Mouse (Mus musculus): ENCODE measurements around the gene Cers3. TPM values are rescaled to one million over a fixed set of nuclear protein-coding genes. Genes with fewer than 3 reads are reported as not detected.

The Cers3 gene
- total RNA-seq, 1 experiment: 0.31 TPM

GRCm38 (mm10) chr7:66830803-66831202 lies 87.5 kb downstream of the Cers3 start:
- no peak overlapping the region for H3K4me3 ChIP-seq (ENCODE audit: insufficient read depth in 1 of 2, low read depth in 1 of 2, low read length in 2 of 2, poor library complexity in 1 of 2, severe bottlenecking in 1 of 2)
- H3K9ac ChIP-seq (ENCODE audit: insufficient read depth, low read depth, low read length, poor library complexity, severe bottlenecking): no peak overlapping the region
- no peak overlapping the region for H3K27ac ChIP-seq (ENCODE audit: insufficient read depth, low read depth, low read length, poor library complexity, severe bottlenecking)
- H3K36me3 ChIP-seq (ENCODE audit: control insufficient read depth, insufficient read depth, low read length, poor library complexity, severe bottlenecking): no peaks in the 10 kb centered on the region
- in situ Hi-C loops (cut with MboI; ENCODE audit: low sequenced_read_pairs in 2 of 2, unreplicated experiment in 2 of 2): loop anchor here (25.0 kb wide), 2 partner anchors 381 to 806 kb away; partner anchors contain the start of genes Lrrc28 (in 1 of the 2), Lysmd4 (in 1 of the 2) and Ttc23 (in 1 of the 2)
- no peak for TF ChIP-seq CHD2 (IDR thresholded peaks at IDR 0.05; ENCODE audit: low read depth, low read length)
- no peak for TF ChIP-seq ZNF384 (IDR thresholded peaks at IDR 0.05; ENCODE audit: low read depth, low read length)
- TF ChIP-seq ZC3H11A (IDR thresholded peaks at IDR 0.05; ENCODE audit: borderline replicate concordance, low read depth, low read length): no peak
- TF ChIP-seq HCFC1 (IDR thresholded peaks at IDR 0.05; ENCODE audit: borderline replicate concordance, insufficient read depth, low read length): no peak
- TF ChIP-seq MAFK (IDR thresholded peaks at IDR 0.05; ENCODE audit: insufficient read depth, low read depth, low read length): no peak
- H3K4me1 ChIP-seq (ENCODE audit: control insufficient read depth in 2 of 2, insufficient read depth in 2 of 2, low read length in 2 of 2, poor library complexity in 1 of 2): no peaks in the 10 kb centered on the region
- H3K9me3 ChIP-seq (ENCODE audit: control insufficient read depth, insufficient read depth, low read depth, low read length): no peaks in the 10 kb centered on the region
- no peak for DNase-seq (ENCODE audit: low read depth, low spot score)

GRCm38 (mm10) chr7:66831295-66831694 lies 88.0 kb downstream of the Cers3 start:
- H3K27ac ChIP-seq (ENCODE audit: insufficient read depth, low read depth, low read length, poor library complexity, severe bottlenecking): no peak overlapping the region
- H3K4me1 ChIP-seq (ENCODE audit: control insufficient read depth in 2 of 2, insufficient read depth in 2 of 2, low read length in 2 of 2, poor library complexity in 1 of 2): no peaks in the 10 kb centered on the region
- no peak for DNase-seq (ENCODE audit: low read depth, low spot score)
- H3K4me3 ChIP-seq (ENCODE audit: insufficient read depth in 1 of 2, low read depth in 1 of 2, low read length in 2 of 2, poor library complexity in 1 of 2, severe bottlenecking in 1 of 2): no peak overlapping the region
- no peak for TF ChIP-seq HCFC1 (IDR thresholded peaks at IDR 0.05; ENCODE audit: borderline replicate concordance, insufficient read depth, low read length)
- no peak for TF ChIP-seq CHD2 (IDR thresholded peaks at IDR 0.05; ENCODE audit: low read depth, low read length)
- in situ Hi-C loops (cut with MboI; ENCODE audit: low sequenced_read_pairs in 2 of 2, unreplicated experiment in 2 of 2): loop anchor here (25.0 kb wide), 2 partner anchors 381 to 806 kb away; partner anchors contain the start of genes Lrrc28 (in 1 of the 2), Lysmd4 (in 1 of the 2) and Ttc23 (in 1 of the 2)
- H3K36me3 ChIP-seq (ENCODE audit: control insufficient read depth, insufficient read depth, low read length, poor library complexity, severe bottlenecking): no peaks in the 10 kb centered on the region
- no peak overlapping the region for H3K9ac ChIP-seq (ENCODE audit: insufficient read depth, low read depth, low read length, poor library complexity, severe bottlenecking)
- H3K9me3 ChIP-seq (ENCODE audit: control insufficient read depth, insufficient read depth, low read depth, low read length): no peaks in the 10 kb centered on the region

GRCm38 (mm10) chr7:66839463-66840007 lies 96.2 kb downstream of the Cers3 start, which contains the start of gene Adamts17:
Adamts17 (plus strand) TSS chr7:66839735.
- Histone ChIP-seq H3K9ac (ENCODE audit: insufficient read depth, low read depth, low read length, poor library complexity, severe bottlenecking) (peak within 1 kb of the TSS; percentile 22), H3K4me1 (ENCODE audit: control insufficient read depth in 2 of 2, insufficient read depth in 2 of 2, low read length in 2 of 2, poor library complexity in 1 of 2) (no peaks in the 10 kb centered on the region), H3K36me3 (ENCODE audit: control insufficient read depth, insufficient read depth, low read length, poor library complexity, severe bottlenecking) (no peaks in the 10 kb centered on the region; the same call in 1 of the 2 replicates), H3K9me3 (ENCODE audit: control insufficient read depth, insufficient read depth, low read depth, low read length) (no peaks in the 10 kb centered on the region), H3K4me3 (ENCODE audit: insufficient read depth in 1 of 2, low read depth in 1 of 2, low read length in 2 of 2, poor library complexity in 1 of 2, severe bottlenecking in 1 of 2) (peak within 1 kb of the TSS; percentile 61 to 65), H3K27ac (ENCODE audit: insufficient read depth, low read depth, low read length, poor library complexity, severe bottlenecking) (no peak within 1 kb of the TSS)
- no peak for TF ChIP-seq MAFK (IDR thresholded peaks at IDR 0.05; ENCODE audit: insufficient read depth, low read depth, low read length)
- no peak for TF ChIP-seq HCFC1 (IDR thresholded peaks at IDR 0.05; ENCODE audit: borderline replicate concordance, insufficient read depth, low read length)
- TF ChIP-seq CHD2 (IDR thresholded peaks at IDR 0.05; ENCODE audit: low read depth, low read length): no peak
- no peak for TF ChIP-seq ZNF384 (IDR thresholded peaks at IDR 0.05; ENCODE audit: low read depth, low read length)
- TF ChIP-seq ZC3H11A (IDR thresholded peaks at IDR 0.05; ENCODE audit: borderline replicate concordance, low read depth, low read length): peak; percentile 55; the same call in 1 of the 2 replicates
- peak; percentile 95 for DNase-seq (ENCODE audit: low read depth, low spot score)
- in situ Hi-C loops (cut with MboI; ENCODE audit: low sequenced_read_pairs in 2 of 2, unreplicated experiment in 2 of 2): loop anchor here (25.0 kb wide), 2 partner anchors 373 to 798 kb away; partner anchors contain the start of genes Lrrc28 (in 1 of the 2), Lysmd4 (in 1 of the 2) and Ttc23 (in 1 of the 2)

GRCm38 (mm10) chr7:66840008-66840719 lies 96.9 kb downstream of the Cers3 start:
- DNase-seq (ENCODE audit: low read depth, low spot score): peak; percentile 9
- Histone ChIP-seq H3K4me1 (ENCODE audit: control insufficient read depth in 2 of 2, insufficient read depth in 2 of 2, low read length in 2 of 2, poor library complexity in 1 of 2) (no peaks in the 10 kb centered on the region), H3K9me3 (ENCODE audit: control insufficient read depth, insufficient read depth, low read depth, low read length) (no peaks in the 10 kb centered on the region), H3K9ac (ENCODE audit: insufficient read depth, low read depth, low read length, poor library complexity, severe bottlenecking) (peak overlapping the region; percentile 22), H3K27ac (ENCODE audit: insufficient read depth, low read depth, low read length, poor library complexity, severe bottlenecking) (no peak overlapping the region), H3K36me3 (ENCODE audit: control insufficient read depth, insufficient read depth, low read length, poor library complexity, severe bottlenecking) (no peaks in the 10 kb centered on the region; the same call in 1 of the 2 replicates), H3K4me3 (ENCODE audit: insufficient read depth in 1 of 2, low read depth in 1 of 2, low read length in 2 of 2, poor library complexity in 1 of 2, severe bottlenecking in 1 of 2) (peak overlapping the region; percentile 61 to 65)
- in situ Hi-C loops (cut with MboI; ENCODE audit: low sequenced_read_pairs in 2 of 2, unreplicated experiment in 2 of 2): loop anchor here (25.0 kb wide), 2 partner anchors 372 to 797 kb away; partner anchors contain the start of genes Lrrc28 (in 1 of the 2), Lysmd4 (in 1 of the 2) and Ttc23 (in 1 of the 2)
- TF ChIP-seq ZNF384 (IDR thresholded peaks at IDR 0.05; ENCODE audit: low read depth, low read length) (no peak), ZC3H11A (IDR thresholded peaks at IDR 0.05; ENCODE audit: borderline replicate concordance, low read depth, low read length) (no peak), MAFK (IDR thresholded peaks at IDR 0.05; ENCODE audit: insufficient read depth, low read depth, low read length) (no peak), HCFC1 (IDR thresholded peaks at IDR 0.05; ENCODE audit: borderline replicate concordance, insufficient read depth, low read length) (no peak), CHD2 (IDR thresholded peaks at IDR 0.05; ENCODE audit: low read depth, low read length) (no peak)
